In genomic region chr7:45641391-45642040, GRCm38 (mm10) we compare ENCODE assay signal across 9 mouse cellular contexts. TPM values are rescaled to one million over a fixed set of nuclear protein-coding genes. Genes with fewer than 3 reads are reported as not detected.
DNase-seq lines count a peak whose midpoint lies in the region; ATAC-seq and TF ChIP-seq lines count a peak whose summit lies in the region.
"Had no signal": no experiment of that assay in that cellular context is flagged by ENCODE, and none has a peak within 500 bp of the region (broad histone marks: within the 10 kb centered on the region; RNA-seq: fewer than 3 reads in every experiment).

No protein-coding gene starts in this region.

- DNase-seq in adipocyte (ENCODE audit: low spot score): peak; percentile 11
- DNase-seq in cerebellum, adult 2 months: peak; percentile 61 to 74
- no peak for DNase-seq in limb, embryonic 10.5 days (ENCODE audit: low spot score)
- no peak for DNase-seq in embryo, embryonic 9.5 days (ENCODE audit: extremely low spot score)
- no peak for DNase-seq in ovary, postnatal 36 days (ENCODE audit: low spot score)
- no peak for DNase-seq in left cerebral cortex, postnatal 25 days (ENCODE audit: low spot score in 2 of 2)

- H3K4me2 ChIP-seq in heart, embryonic 13.5 days: peak overlapping the region; percentile 75
- H3K4me2 ChIP-seq: liver, embryonic 15.5 days had no signal

- peak overlapping the region; percentile 55 for H3K9ac ChIP-seq in heart, embryonic 13.5 days
- H3K9ac ChIP-seq: liver, embryonic 15.5 days had no signal

- H3K9me3 ChIP-seq in heart, embryonic 13.5 days: no peaks in the 10 kb centered on the region
- H3K9me3 ChIP-seq in limb, embryonic 10.5 days (replicated peaks): no peaks in the 10 kb centered on the region
- H3K9me3 ChIP-seq: liver, embryonic 15.5 days had no signal

- no peak for TF ChIP-seq CTCF in cerebellum, adult 2 months (IDR thresholded peaks at IDR 0.05; ENCODE audit: borderline replicate concordance, insufficient read depth, low read depth, low read length)

- intact Hi-C loops in left cerebral cortex, postnatal 25 days (cut with DNase I): no loop called here

- 8% methylated on average over 17 of the region's 17 CpGs for WGBS in cerebellum, adult 2 months
- WGBS in heart, embryonic 13.5 days: 47% methylated on average over 16 of the region's 17 CpGs
- 76% methylated on average over 17 of the region's 17 CpGs for WGBS in limb, embryonic 10.5 days

- peaks cover 10% of the 10 kb centered on the region for H3K36me3 ChIP-seq in heart, embryonic 13.5 days
- peaks cover 5% of the 10 kb centered on the region for H3K36me3 ChIP-seq in limb, embryonic 10.5 days
- H3K36me3 ChIP-seq: liver, embryonic 15.5 days had no signal

- peaks cover 26% of the 10 kb centered on the region for H3K4me1 ChIP-seq in cerebellum, adult 2 months (ENCODE audit: control insufficient read depth, insufficient read depth, low read length)
- peaks cover 67% of the 10 kb centered on the region for H3K4me1 ChIP-seq in heart, embryonic 13.5 days
- peaks cover 52% of the 10 kb centered on the region for H3K4me1 ChIP-seq in limb, embryonic 10.5 days

- H3K4me3 ChIP-seq in cerebellum, adult 2 months (replicated peaks; ENCODE audit: insufficient read depth, low read depth, low read length): peak overlapping the region; percentile 36
- H3K4me3 ChIP-seq in heart, embryonic 13.5 days: peak overlapping the region; percentile 12; the same call in 1 of the 2 replicates
- H3K4me3 ChIP-seq in limb, embryonic 10.5 days: peak overlapping the region; percentile 16
- H3K4me3 ChIP-seq: liver, embryonic 15.5 days had no signal

- no peaks in the 10 kb centered on the region for H3K27me3 ChIP-seq in cerebellum, adult 2 months (ENCODE audit: control insufficient read depth, insufficient read depth, low read length)
- H3K27me3 ChIP-seq in heart, embryonic 13.5 days (replicated peaks): no peaks in the 10 kb centered on the region; the same call in 1 of the 2 replicates
- peaks cover 21% of the 10 kb centered on the region; the same call in 1 of the 2 replicates for H3K27me3 ChIP-seq in limb, embryonic 10.5 days (ENCODE audit: low read depth, poor library complexity, severe bottlenecking)

- no peak for ATAC-seq in heart, embryonic 13.5 days (ENCODE audit: extremely low read depth, insufficient number of reproducible peaks, low FRiP score, low TSS enrichment)

- TF ChIP-seq POLR2A in cerebellum, adult 2 months (IDR thresholded peaks at IDR 0.05; ENCODE audit: borderline replicate concordance, insufficient read depth, low read length): no peak

- H3K27ac ChIP-seq in cerebellum, adult 2 months (ENCODE audit: insufficient read depth, low read length): peak overlapping the region; percentile 84
- peak overlapping the region; percentile 24 for H3K27ac ChIP-seq in heart, embryonic 13.5 days (replicated peaks)
- H3K27ac ChIP-seq in limb, embryonic 10.5 days: peak overlapping the region; percentile 90
- H3K27ac ChIP-seq: liver, embryonic 15.5 days had no signal

RNA-seq across cellular contexts. Expression of gene Mamstr, which starts 1.7 kb away (rescaled TPM):
- polyA plus RNA-seq in cerebellum, adult 2 months (2012; rRNA removed): 7.1 and 9.8 TPM in 2 replicates
- polyA plus RNA-seq in heart, embryonic 13.5 days (2015; fragmentation: Nextera tagmentation; extraction: Ambion mirVana): 3.3 and 5.0 TPM in 2 replicates
- polyA plus RNA-seq in limb, embryonic 10.5 days (2016; fragmentation: Nextera tagmentation; extraction: Ambion mirVana): 2.2 and 3.2 TPM in 2 replicates
- 1 to 10 TPM; 2.4 to 3.6 TPM for total RNA-seq in left cerebral cortex, postnatal 25 days (2021)

RNA-seq across cellular contexts. Expression of gene Rasip1, which starts 14.2 kb away (rescaled TPM):
- 7.6 and 7.7 TPM in 2 replicates for polyA plus RNA-seq in cerebellum, adult 2 months (2012; rRNA removed)
- 17.1 and 18.9 TPM in 2 replicates for polyA plus RNA-seq in heart, embryonic 13.5 days (2015; fragmentation: Nextera tagmentation; extraction: Ambion mirVana)
- 8.0 and 8.3 TPM in 2 replicates for polyA plus RNA-seq in limb, embryonic 10.5 days (2016; fragmentation: Nextera tagmentation; extraction: Ambion mirVana)
- total RNA-seq in left cerebral cortex, postnatal 25 days (2021): 1 to 10 TPM; 8.1 to 8.2 TPM

RNA-seq across cellular contexts. Expression of gene Izumo1, which starts 19.9 kb away (rescaled TPM):
- polyA plus RNA-seq in cerebellum, adult 2 months (2012; rRNA removed): 0.08 and 0.18 TPM in 2 replicates
- polyA plus RNA-seq in heart, embryonic 13.5 days (2015; fragmentation: Nextera tagmentation; extraction: Ambion mirVana): 0.11 and 0.19 TPM in 2 replicates
- polyA plus RNA-seq in limb, embryonic 10.5 days (2016; fragmentation: Nextera tagmentation; extraction: Ambion mirVana): 0.24 TPM in 1 of 2 replicates, not detected in the other
- not detected for total RNA-seq in left cerebral cortex, postnatal 25 days (2021)

RNA-seq across cellular contexts. Expression of gene Fut1, which starts 24.4 kb away (rescaled TPM):
- 0.07 and 0.08 TPM in 2 replicates for polyA plus RNA-seq in cerebellum, adult 2 months (2012; rRNA removed)
- polyA plus RNA-seq in heart, embryonic 13.5 days (2015; fragmentation: Nextera tagmentation; extraction: Ambion mirVana): not detected in 2 replicates
- not detected in 2 replicates for polyA plus RNA-seq in limb, embryonic 10.5 days (2016; fragmentation: Nextera tagmentation; extraction: Ambion mirVana)
- under 1 TPM in 1 of 2 experiments, not detected in 1; 0.21 TPM for total RNA-seq in left cerebral cortex, postnatal 25 days (2021)
- total RNA-seq: adrenal gland, postnatal 36 days had no signal
- polyA plus RNA-seq: liver, embryonic 15.5 days had no signal

RNA-seq across cellular contexts. Expression of gene Fut2, which starts 24.7 kb away (rescaled TPM):
- 1.4 and 1.7 TPM in 2 replicates for polyA plus RNA-seq in cerebellum, adult 2 months (2012; rRNA removed)
- 0.86 and 1.1 TPM in 2 replicates for polyA plus RNA-seq in heart, embryonic 13.5 days (2015; fragmentation: Nextera tagmentation; extraction: Ambion mirVana)
- 0.16 and 0.21 TPM in 2 replicates for polyA plus RNA-seq in limb, embryonic 10.5 days (2016; fragmentation: Nextera tagmentation; extraction: Ambion mirVana)
- under 1 TPM in 1 of 2 experiments, not detected in 1; 0.21 TPM for total RNA-seq in left cerebral cortex, postnatal 25 days (2021)
- polyA plus RNA-seq: liver, embryonic 15.5 days had no signal

Comparison
In these comparisons a context has a peak if more than half of its experiments do, and no peak if none do; other contexts are left out.
1. DNase-seq: peak in adipocyte (single experiment) and cerebellum, adult 2 months (2 of 2); none in limb, embryonic 10.5 days (single experiment), embryo, embryonic 9.5 days (single experiment), ovary, postnatal 36 days (single experiment) and left cerebral cortex, postnatal 25 days (0 of 2).
2. H3K27ac ChIP-seq: peak in every context shown above with its lines; median percentile 90 in limb, embryonic 10.5 days; 84 in cerebellum, adult 2 months; 24 in heart, embryonic 13.5 days.
3. Peak in every context shown above with its lines, with median percentiles within 50 percentile points of each other: H3K4me3 ChIP-seq.